Mouse (Mus musculus): ENCODE measurements around the gene Lif.

DNA sequence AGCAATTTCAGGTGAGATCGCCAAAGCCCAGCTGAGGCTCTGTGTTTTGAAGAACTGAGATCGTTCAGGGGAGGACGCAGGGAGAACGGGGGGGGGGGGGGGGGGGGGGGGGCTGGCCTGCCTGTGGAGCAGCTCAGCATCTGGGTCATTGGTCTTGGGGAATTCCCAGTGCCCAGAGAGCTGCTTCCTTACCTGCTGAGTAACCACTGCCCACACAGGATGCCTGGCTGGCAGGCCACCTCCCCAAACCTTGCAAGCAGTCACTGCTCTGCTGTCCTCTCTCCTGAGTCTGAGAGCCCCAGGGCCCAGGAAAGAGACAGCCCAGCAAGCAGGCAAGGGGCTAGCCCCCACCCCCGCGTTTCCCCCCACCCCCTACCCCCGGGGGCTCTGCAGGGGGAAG is 5.5 kb downstream of the Lif start:
- TF ChIP-seq CTCF (IDR thresholded peaks at IDR 0.05; ENCODE audit: extremely low read depth, insufficient read depth, insufficient read length, insufficient replicate concordance) (no peak), POLR2A (IDR thresholded peaks at IDR 0.05; ENCODE audit: low read depth, low read length) (no peak)
